Mouse (Mus musculus) myocyte (in vitro differentiated cells): ENCODE results near the gene Prkg1.

Source experiments
- POLR2A ChIP-seq: IDR thresholded peaks from one replicate; pipeline ENCODE4 v1.6.1; 2011; ENCODE audit warnings: low read depth, mild to moderate bottlenecking, control low read depth, moderate library complexity; ENCODE audit not compliant: insufficient read length
- POLR2AphosphoS2 ChIP-seq: IDR thresholded peaks from one replicate; pipeline ENCODE4 v1.6.1; 2011; ENCODE audit warnings: low read depth, control low read depth; ENCODE audit not compliant: insufficient read length
- USF1 ChIP-seq: IDR thresholded peaks from one replicate; pipeline ENCODE4 v1.6.1; 2011; ENCODE audit warnings: low read depth, mild to moderate bottlenecking, control low read depth, moderate library complexity

DNA sequence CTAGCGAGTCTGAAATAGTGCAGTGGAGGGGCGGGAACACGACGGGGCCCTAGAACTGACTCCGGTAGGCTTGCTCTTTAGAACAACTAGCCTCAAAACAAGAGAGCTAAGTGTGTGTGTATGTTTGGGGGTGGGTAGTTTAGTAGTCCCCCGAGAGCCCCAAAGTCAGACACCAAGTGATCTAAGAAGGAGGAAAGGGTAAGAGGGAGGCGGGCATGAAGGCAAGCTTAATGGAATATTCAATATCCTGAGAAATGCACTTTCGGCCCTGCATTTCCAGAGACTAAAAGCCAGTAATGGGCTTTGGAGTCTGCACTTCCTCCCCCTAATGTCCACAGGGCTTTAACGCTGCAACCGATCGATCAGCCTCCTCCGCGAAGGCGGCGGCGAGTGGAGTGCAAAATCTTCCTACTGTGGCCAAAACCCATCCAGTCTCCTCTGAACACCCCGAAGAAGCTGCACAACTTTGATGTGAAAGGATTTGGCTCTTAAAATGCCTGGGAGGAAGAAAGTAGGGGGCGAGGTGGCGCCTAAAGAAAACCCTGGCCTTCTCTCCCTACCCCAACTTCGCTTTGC lies 1.5 kb downstream of the Prkg1 start:
- no peak for TF ChIP-seq USF1
- TF ChIP-seq POLR2A, result no peak
- TF ChIP-seq POLR2AphosphoS2, result no peak
